Mouse (Mus musculus) embryonic facial prominence, embryonic 13.5 days (tissue): ENCODE data around the gene 1700066M21Rik. TPM values are rescaled to one million over a fixed set of nuclear protein-coding genes. Genes with fewer than 3 reads are reported as not detected.

ENCODE experiments used
- ATAC-seq: fragments of 200-750 bp; cut with Nextera tagmentation; 2 replicates; pipeline ENCODE4 v1.8.0; 2017; ENCODE audit warnings: low read depth; ENCODE audit not compliant: insufficient number of reproducible peaks, insufficient read depth, low FRiP score, low TSS enrichment
- H3K27ac ChIP-seq: fragments of 300-500 bp; sonication (generic); 2 replicates; pipeline ENCODE4 v1.5.1; 2015; ENCODE audit warnings: moderate library complexity, mild to moderate bottlenecking, inconsistent platforms
- H3K27me3 ChIP-seq: fragments of 300-500 bp; sonication (generic); 2 replicates; pipeline ENCODE4 v1.6.1; 2015; ENCODE audit warnings: mild to moderate bottlenecking, inconsistent platforms
- H3K36me3 ChIP-seq: fragments of 300-500 bp; sonication (generic); 2 replicates; pipeline ENCODE4 v1.6.1; 2015; ENCODE audit warnings: mild to moderate bottlenecking, inconsistent platforms
- H3K4me1 ChIP-seq: fragments of 300-500 bp; sonication (generic); 2 replicates; pipeline ENCODE4 v1.6.1; 2015; ENCODE audit warnings: inconsistent platforms
- H3K4me2 ChIP-seq: fragments of 300-500 bp; sonication (generic); 2 replicates; pipeline ENCODE4 v1.6.1; 2015; ENCODE audit warnings: moderate library complexity, mild to moderate bottlenecking, inconsistent platforms
- H3K4me3 ChIP-seq: fragments of 300-500 bp; sonication (generic); 2 replicates; pipeline ENCODE4 v1.5.1; 2015; ENCODE audit warnings: mild to moderate bottlenecking, inconsistent platforms
- H3K9ac ChIP-seq: fragments of 300-500 bp; sonication (generic); 2 replicates; pipeline ENCODE4 v1.6.1; 2015; ENCODE audit warnings: mild to moderate bottlenecking, inconsistent platforms
- H3K9me3 ChIP-seq: fragments of 300-500 bp; sonication (generic); 2 replicates; pipeline ENCODE4 v1.6.1; 2016; ENCODE audit warnings: inconsistent platforms
- WGBS: fragments of 180-500 bp; shearing (Covaris S2); methylation state at CpG from one replicate; pipeline ENCODE4 v1.1.7; 2015; ENCODE audit warnings: mixed read lengths; 5-methylcytosine and 5-hydroxymethylcytosine counted together
- polyA plus RNA-seq: library from polyadenylated mRNA; unstranded; fragments of >200 nt; fragmentation: Nextera tagmentation; extraction: Ambion mirVana; gene quantifications from 2 replicates; pipeline ENCODE4 v1.2.1, GENCODE M21; 2015

The 1700066M21Rik gene
- polyA plus RNA-seq, 1 experiment from 2014 or later, result 16.5 TPM

DNA sequence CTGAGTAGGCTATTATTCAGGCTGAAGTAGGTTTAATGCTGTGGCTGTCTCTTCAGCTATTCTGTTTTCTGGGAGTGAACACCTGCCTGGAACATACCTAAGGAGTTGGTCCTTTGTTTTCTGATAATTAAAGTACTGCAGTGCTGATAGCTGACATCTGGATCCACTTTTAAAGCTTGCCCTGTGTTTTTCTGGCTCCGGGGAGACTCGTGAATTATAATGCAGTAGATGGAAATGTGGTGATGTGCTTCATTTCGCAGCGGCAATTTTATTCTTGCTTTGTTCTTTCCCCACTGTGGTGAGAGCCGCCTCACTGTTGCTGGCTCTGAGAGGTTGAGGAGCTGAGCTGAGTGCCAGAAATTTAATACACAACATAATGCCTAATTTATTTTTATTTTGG, 18.9 kb upstream of the 1700066M21Rik start:
- H3K4me2 ChIP-seq, result no peak overlapping the region
- no peak overlapping the region for H3K9ac ChIP-seq
- 33% methylated on average over 5 of the region's 5 CpGs for WGBS
- no peak overlapping the region for H3K4me3 ChIP-seq
- H3K9me3 ChIP-seq, result no peaks in the 10 kb centered on the region
- H3K27me3 ChIP-seq, result no peaks in the 10 kb centered on the region
- H3K4me1 ChIP-seq, result peaks cover 9% of the 10 kb centered on the region; the same call in 1 of the 2 replicates
- no peaks in the 10 kb centered on the region for H3K36me3 ChIP-seq
- ATAC-seq, result no peak
- no peak overlapping the region for H3K27ac ChIP-seq

DNA sequence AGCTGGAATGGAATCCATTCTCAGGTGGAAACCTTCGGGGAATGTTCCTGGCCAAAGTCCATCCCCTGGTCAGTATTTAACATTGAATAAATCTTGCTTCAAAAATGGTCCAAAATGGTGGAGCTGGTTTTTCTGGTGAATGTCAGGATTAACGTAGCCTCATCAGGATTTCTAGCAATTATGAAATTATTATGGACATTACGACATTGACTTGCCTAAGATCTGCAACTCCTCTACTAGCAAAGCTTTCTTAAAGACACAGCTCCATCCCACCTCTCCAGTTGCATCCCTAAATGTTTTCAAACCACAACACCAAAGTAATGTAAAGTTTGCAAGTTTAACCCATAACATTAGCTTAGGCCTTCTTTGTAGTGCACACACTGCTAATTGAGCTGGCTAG, 10.0 kb upstream of the 1700066M21Rik start:
- no peaks in the 10 kb centered on the region for H3K27me3 ChIP-seq
- no peak overlapping the region for H3K27ac ChIP-seq
- no peak overlapping the region for H3K9ac ChIP-seq
- H3K4me2 ChIP-seq, result no peak overlapping the region
- no peaks in the 10 kb centered on the region for H3K9me3 ChIP-seq
- H3K36me3 ChIP-seq, result no peaks in the 10 kb centered on the region
- no peak for ATAC-seq
- WGBS, result 86% methylated on average over 3 of the region's 3 CpGs
- H3K4me3 ChIP-seq, result no peak overlapping the region
- H3K4me1 ChIP-seq, result no peaks in the 10 kb centered on the region

DNA sequence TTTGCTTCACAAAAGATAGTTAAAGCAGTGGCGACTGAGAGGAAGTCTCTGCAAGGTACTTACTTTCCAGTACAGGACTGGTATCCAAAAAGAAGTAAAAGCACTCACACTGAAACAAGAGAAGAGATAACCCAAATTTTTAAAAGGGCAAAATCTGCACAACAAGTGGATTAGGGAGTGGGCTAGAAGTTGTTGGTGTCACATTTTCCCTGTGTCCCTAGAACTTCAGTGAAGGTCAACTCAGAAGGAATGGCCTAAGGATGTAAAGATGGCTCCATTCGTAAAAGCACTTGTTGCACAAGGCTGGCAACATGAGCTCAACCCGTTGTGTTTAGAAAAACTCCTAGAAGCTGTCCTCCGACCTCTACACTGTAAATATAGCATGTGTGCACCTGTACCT, 8.3 kb upstream of the 1700066M21Rik start:
- no peaks in the 10 kb centered on the region for H3K4me1 ChIP-seq
- no peak overlapping the region for H3K4me3 ChIP-seq
- H3K27me3 ChIP-seq, result no peaks in the 10 kb centered on the region
- WGBS, result 87% methylated on average over 4 of the region's 4 CpGs
- no peak overlapping the region for H3K9ac ChIP-seq
- no peak for ATAC-seq
- H3K27ac ChIP-seq, result no peak overlapping the region
- no peaks in the 10 kb centered on the region for H3K9me3 ChIP-seq
- H3K4me2 ChIP-seq, result no peak overlapping the region
- H3K36me3 ChIP-seq, result no peaks in the 10 kb centered on the region

DNA sequence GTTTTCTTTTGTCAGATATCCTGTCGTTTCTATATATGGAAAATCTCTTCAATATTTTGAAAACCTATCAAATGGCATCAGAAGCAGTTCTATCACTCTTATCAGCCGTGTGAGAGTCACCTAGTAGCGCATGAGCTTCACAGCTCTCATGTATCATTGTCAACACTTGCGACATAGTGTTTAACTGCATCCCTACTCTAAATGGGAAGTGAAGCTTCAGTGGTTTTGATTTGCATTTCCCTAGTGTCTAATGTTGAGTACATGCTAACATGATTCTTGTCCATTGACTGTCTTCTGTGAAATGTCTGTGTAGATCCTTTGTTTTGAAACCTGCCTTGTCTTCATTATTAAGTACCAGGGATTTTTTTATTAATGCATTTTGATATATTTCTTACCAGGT, 7.0 kb upstream of the 1700066M21Rik start:
- Histone ChIP-seq H3K27ac (no peak overlapping the region), H3K4me2 (no peak overlapping the region), H3K27me3 (no peaks in the 10 kb centered on the region), H3K4me3 (no peak overlapping the region), H3K9ac (no peak overlapping the region), H3K9me3 (no peaks in the 10 kb centered on the region), H3K4me1 (no peaks in the 10 kb centered on the region), H3K36me3 (no peaks in the 10 kb centered on the region)
- ATAC-seq, result no peak
- 87% methylated on average over 4 of the region's 4 CpGs for WGBS

DNA sequence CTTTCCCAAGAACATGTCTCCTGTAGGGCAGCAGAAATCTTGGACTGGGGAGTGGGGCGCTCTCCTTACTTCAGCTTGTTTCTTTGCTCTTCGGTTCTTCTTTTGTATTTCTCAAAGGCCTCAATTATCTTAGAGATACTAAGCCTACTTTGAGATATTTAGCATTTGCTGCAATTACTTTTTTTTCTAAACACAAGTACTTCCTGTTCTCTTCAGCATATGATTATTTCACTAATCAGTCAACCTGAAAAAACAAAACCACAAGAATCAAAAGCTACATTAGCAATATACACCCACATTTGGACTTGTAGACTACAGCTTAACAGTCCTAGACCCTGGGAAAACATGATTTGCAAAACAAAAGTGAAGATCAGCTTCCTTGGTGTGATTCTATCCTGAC, 2.1 kb upstream of the 1700066M21Rik start:
- ATAC-seq, result no peak
- H3K4me1 ChIP-seq, result peaks cover 5% of the 10 kb centered on the region
- no peaks in the 10 kb centered on the region for H3K27me3 ChIP-seq
- no peak overlapping the region for H3K4me3 ChIP-seq
- H3K4me2 ChIP-seq, result no peak overlapping the region
- WGBS, result 90% methylated on average over 2 of the region's 2 CpGs
- no peaks in the 10 kb centered on the region for H3K9me3 ChIP-seq
- no peak overlapping the region for H3K9ac ChIP-seq
- no peak overlapping the region for H3K27ac ChIP-seq
- H3K36me3 ChIP-seq, result no peaks in the 10 kb centered on the region

DNA sequence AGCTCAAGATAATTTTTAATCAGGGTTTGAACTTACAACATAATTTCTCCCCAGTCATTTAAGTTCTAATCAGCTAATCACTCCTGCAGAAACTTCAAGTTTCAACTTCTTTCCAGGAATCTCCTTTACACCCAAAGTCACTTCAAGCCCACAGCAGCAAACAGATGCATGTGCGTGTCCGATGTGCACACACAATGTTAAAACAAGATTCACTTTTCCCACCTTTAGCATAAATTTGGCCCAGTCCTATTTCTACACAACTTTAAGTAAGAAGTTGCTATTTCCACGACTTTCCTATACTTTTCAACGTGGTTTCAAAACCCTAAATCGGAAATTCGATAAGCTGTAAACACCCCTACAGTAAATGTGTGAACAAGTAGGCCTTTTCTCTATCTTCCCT, 614 bp upstream of the 1700066M21Rik start:
- peaks cover 5% of the 10 kb centered on the region for H3K4me1 ChIP-seq
- 67% methylated on average over 6 of the region's 6 CpGs for WGBS

DNA sequence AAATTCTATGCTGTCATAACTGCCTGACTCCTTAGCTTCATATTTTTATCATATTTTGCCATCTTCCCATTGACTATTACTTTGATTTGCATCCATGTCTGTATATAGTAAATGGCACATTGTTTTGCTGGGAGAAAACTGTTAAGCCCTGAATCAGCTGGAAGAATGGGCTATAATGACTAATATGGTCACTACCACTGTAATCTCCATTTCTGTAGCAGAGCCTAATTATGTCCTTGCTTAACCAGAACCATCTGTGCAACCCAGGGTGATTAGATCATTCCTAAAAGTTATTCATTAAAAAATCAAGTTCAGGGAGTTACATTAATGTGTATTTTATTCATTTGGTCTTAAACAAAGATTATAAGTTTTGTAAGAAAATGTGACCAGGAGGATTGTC, 9.1 kb downstream of the 1700066M21Rik start:
- H3K9ac ChIP-seq, result no peak overlapping the region
- H3K27ac ChIP-seq, result no peak overlapping the region
- H3K4me3 ChIP-seq, result no peak overlapping the region
- no peak overlapping the region for H3K4me2 ChIP-seq
- no peaks in the 10 kb centered on the region for H3K4me1 ChIP-seq
- H3K9me3 ChIP-seq, result no peaks in the 10 kb centered on the region
- H3K36me3 ChIP-seq, result peaks cover 26% of the 10 kb centered on the region
- no peak for ATAC-seq
- no peaks in the 10 kb centered on the region for H3K27me3 ChIP-seq

More for the DNA sequence above, 614 bp upstream of the 1700066M21Rik start:
- ATAC-seq, result no peak
- H3K27me3 ChIP-seq, result no peaks in the 10 kb centered on the region
- peak overlapping the region; percentile 93 for H3K4me2 ChIP-seq
- H3K36me3 ChIP-seq, result no peaks in the 10 kb centered on the region
- no peak overlapping the region for H3K27ac ChIP-seq
- H3K9me3 ChIP-seq, result no peaks in the 10 kb centered on the region
- peak overlapping the region; percentile 94; the same call in 1 of the 2 replicates for H3K9ac ChIP-seq
- peak overlapping the region; percentile 93 for H3K4me3 ChIP-seq

DNA sequence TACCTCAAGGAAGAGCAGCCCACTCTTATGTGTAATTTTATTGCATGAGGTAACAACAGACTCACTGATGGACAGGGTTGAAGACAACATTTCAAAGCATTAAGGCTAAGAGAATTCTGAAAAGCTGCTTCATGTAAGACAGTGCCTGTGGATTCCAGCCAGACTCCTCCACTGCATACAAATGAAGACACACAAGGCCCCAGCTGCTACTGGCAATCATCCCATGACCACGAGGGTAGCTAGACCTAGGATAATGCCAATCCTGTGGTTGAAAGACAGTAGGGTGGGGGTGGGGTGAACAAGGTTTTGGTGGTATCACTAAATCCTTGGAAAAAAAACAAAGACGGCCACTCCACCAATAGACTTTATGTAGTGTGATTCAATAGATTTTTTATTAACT, 10.5 kb downstream of the 1700066M21Rik start:
- WGBS, result 83% methylated on average over 2 of the region's 2 CpGs
- ATAC-seq, result no peak

DNA sequence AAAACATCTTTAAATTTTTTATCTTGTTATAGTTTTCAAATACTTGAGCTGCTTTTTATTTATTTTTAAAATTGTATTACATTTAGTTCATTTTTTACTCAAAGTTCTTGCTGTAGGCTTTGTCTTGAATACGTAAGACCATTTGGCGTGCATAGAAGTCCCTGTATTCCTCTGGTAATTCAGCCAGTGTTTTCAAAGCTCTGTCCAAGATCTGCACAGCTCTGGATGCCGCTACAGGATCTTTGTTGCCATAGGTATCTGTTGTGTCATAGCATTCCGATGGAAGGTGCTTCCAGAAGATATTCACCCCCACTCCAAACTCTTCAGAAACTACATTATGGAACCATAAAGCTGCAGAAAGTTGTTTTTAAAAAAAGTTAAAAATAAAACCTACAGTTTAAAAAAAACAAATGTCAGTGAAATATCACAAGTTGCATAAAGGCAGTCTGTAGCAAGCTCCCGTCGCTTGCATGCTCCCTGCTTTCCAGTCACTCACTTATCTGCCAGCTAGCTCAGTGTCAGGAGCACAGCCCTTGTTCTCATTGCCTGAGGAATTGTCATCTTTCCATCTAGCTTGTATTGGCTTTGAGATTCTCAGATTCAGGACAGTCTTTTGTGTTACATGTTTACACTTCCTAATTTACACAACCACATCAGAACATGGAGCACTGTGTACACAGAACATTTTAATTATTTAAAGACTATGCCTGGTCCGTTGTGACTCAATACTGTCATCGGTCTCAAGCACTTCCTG, 11.2 kb downstream of the 1700066M21Rik start:
- Histone ChIP-seq H3K4me3 (no peak overlapping the region), H3K4me1 (no peaks in the 10 kb centered on the region), H3K36me3 (peaks cover 38% of the 10 kb centered on the region), H3K27ac (no peak overlapping the region), H3K4me2 (no peak overlapping the region), H3K9ac (no peak overlapping the region), H3K9me3 (no peaks in the 10 kb centered on the region), H3K27me3 (no peaks in the 10 kb centered on the region)
- WGBS, result 85% methylated on average over 8 of the region's 8 CpGs
- ATAC-seq, result no peak

More for the DNA sequence above, 10.5 kb downstream of the 1700066M21Rik start:
- Histone ChIP-seq H3K9ac (no peak overlapping the region), H3K4me1 (no peaks in the 10 kb centered on the region), H3K4me3 (no peak overlapping the region), H3K36me3 (peaks cover 31% of the 10 kb centered on the region), H3K27me3 (no peaks in the 10 kb centered on the region), H3K27ac (no peak overlapping the region), H3K9me3 (no peaks in the 10 kb centered on the region), H3K4me2 (no peak overlapping the region)

DNA sequence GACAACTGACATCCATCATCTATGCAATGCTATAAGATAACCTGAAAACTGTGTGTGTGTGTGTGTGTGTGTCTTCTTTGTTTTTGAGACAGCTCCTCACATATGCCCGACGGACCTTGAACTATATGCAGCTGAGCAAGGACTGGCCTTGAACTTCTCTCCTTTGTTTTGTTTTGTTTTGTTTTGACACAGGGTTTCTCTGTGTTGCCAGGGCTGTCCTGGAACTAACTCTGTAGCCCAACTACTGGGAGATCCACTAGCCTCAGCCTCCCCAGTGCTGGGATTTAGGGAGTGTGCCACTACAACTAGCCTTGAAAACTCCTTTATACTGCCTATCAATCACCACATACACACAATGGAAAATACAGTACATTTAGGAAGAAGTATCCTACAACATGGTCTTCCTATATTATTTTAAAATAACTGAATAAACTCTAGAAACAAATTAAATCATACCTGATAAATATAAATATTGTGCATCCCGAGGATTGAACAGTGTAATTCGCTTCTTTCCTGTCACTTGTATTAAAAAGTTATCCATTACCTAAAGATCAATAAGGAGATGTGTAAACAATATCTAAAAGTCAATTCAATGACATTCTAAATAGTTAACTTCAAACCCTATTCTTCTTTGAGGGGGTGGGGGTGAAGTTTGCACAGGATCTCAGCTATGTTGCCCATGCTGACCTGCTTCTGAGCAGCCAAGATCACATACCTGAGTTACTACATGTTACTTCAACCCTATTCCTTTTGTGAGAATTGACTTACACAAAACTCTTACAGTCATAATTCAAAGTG, 13.8 kb downstream of the 1700066M21Rik start:
- whole genome bisulfite sequencing, result 93% methylated on average over 4 of the region's 4 CpGs
- Histone ChIP-seq H3K4me1 (no peaks in the 10 kb centered on the region), H3K36me3 (peaks cover 41% of the 10 kb centered on the region), H3K4me3 (no peak overlapping the region), H3K9me3 (no peaks in the 10 kb centered on the region), H3K9ac (no peak overlapping the region), H3K27me3 (no peaks in the 10 kb centered on the region), H3K4me2 (no peak overlapping the region), H3K27ac (no peak overlapping the region)
- no peak for ATAC-seq

DNA sequence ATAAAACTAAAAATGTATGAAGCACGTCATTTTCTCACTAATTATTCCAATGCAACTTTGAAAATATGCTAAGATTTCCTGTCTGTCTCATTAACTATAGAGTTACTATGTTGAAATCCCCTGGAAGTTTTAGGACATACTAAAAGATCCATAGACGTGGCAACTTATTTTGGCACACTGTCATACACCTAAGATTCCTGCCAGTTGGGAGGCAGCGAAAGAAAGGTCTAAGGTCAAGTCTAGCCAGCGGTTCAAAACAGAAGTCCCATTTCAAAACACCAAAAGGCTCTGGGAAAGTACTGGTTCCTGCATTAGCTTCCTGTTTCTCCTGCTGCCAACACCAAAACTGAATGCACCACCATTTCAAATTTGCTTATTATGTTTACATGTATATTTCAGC, 15.0 kb downstream of the 1700066M21Rik start:
- H3K36me3 ChIP-seq, result peaks cover 50% of the 10 kb centered on the region
- no peaks in the 10 kb centered on the region for H3K9me3 ChIP-seq
- no peak for ATAC-seq
- no peaks in the 10 kb centered on the region for H3K27me3 ChIP-seq
- 81% methylated on average over 4 of the region's 4 CpGs for WGBS
- no peak overlapping the region for H3K27ac ChIP-seq
- no peaks in the 10 kb centered on the region for H3K4me1 ChIP-seq
- no peak overlapping the region for H3K4me3 ChIP-seq
- H3K4me2 ChIP-seq, result no peak overlapping the region
- no peak overlapping the region for H3K9ac ChIP-seq

DNA sequence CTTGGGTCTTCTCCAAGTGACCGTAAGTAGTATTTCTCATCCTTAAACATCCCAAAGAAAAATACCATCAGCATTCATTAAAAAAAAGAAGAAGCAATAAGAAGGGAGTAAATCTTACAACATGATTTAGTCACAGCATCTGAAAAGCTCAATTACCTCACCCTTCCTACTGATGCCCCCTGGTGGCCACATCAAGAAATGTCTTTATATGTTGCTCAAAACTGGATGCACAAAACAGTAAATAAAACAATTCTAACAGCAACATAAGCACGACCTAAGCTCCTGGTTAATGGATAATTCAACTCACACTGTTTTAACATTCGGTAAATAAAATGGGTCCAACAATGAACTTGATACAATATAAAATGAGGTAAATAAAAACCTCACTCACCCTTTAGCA, 16.6 kb downstream of the 1700066M21Rik start:
- no peak overlapping the region for H3K4me2 ChIP-seq
- no peak overlapping the region for H3K9ac ChIP-seq
- peaks cover 53% of the 10 kb centered on the region for H3K36me3 ChIP-seq
- ATAC-seq, result no peak
- H3K27me3 ChIP-seq, result no peaks in the 10 kb centered on the region
- no peaks in the 10 kb centered on the region for H3K9me3 ChIP-seq
- H3K4me3 ChIP-seq, result no peak overlapping the region
- H3K4me1 ChIP-seq, result no peaks in the 10 kb centered on the region
- no peak overlapping the region for H3K27ac ChIP-seq
- 62% methylated on average over 3 of the region's 3 CpGs for WGBS
